Mouse (Mus musculus): ENCODE measurements around the gene Sytl3. TPM values are rescaled to one million over a fixed set of nuclear protein-coding genes. Genes with fewer than 3 reads are reported as not detected.
"Not testable (repeated sequence)": the region's sequence is repeated elsewhere in the genome, so short reads cannot be mapped to it uniquely, and the experiment has no call there.

The Sytl3 gene
- total RNA-seq, 2 experiments from 2014 or later = 0.62 to 1.2 TPM

DNA sequence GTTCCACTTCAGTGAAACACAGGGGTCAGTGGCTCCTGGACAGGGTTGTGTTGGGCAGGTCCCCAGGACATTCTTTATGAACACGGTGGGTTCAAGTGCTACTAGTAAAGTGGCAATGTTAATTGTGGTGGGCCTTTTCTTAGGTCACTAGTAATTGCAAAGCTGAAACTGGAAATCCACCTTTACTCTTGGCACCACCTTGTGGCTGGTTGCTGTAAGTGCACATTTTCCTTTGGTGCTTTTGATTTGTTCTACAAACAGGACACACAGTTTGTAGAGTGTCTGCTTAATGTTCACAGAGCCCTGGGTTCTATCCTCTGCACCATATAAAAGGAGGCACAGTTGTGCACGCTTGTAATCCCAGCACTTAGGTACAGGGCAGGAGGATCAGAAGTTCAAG, 32.7 kb downstream of the Sytl3 start:
- peak; percentile 85 to 97 for DNase-seq

GRCm38 (mm10) chr17:6695712-6696111, 36.8 kb downstream of the Sytl3 start:
- not testable (repeated sequence) for DNase-seq

- DNase-seq = not testable (repeated sequence)
These were observed 37.6 kb downstream of the Sytl3 start for GRCm38 (mm10) chr17:6696521-6696920.

- peak; percentile 56 to 69 for DNase-seq
These were observed 38.4 kb downstream of the Sytl3 start for GRCm38 (mm10) chr17:6697224-6697775.

DNA sequence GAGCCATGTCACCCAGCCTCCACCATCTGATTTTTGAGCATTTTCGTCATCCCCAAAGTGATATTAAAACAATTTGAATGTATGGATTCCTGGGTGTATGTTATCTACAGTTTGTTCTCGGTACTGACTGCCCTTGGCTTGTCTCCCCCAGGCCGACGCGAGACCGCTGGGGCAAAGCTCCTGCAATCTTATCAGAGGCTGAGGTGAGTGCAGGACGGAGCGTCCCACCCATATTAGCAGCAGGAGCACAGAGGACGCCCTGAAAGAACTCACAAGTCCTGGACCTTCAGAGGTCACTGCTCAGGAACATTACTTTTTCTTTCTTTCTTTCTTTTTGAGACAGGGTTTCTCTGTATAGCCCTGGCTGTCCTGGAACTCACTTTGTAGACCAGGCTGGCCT, 40.6 kb downstream of the Sytl3 start:
- DNase-seq = not testable (repeated sequence)

- not testable (repeated sequence) for DNase-seq
These were observed 41.2 kb downstream of the Sytl3 start for GRCm38 (mm10) chr17:6700077-6700476.

- not testable (repeated sequence) for DNase-seq
These were observed 43.8 kb downstream of the Sytl3 start for GRCm38 (mm10) chr17:6702625-6703221.

GRCm38 (mm10) chr17:6703381-6704270, 44.7 kb downstream of the Sytl3 start:
- DNase-seq = not testable (repeated sequence)

- DNase-seq = not testable (repeated sequence)
These were observed 47.6 kb downstream of the Sytl3 start for GRCm38 (mm10) chr17:6706448-6706847.

DNA sequence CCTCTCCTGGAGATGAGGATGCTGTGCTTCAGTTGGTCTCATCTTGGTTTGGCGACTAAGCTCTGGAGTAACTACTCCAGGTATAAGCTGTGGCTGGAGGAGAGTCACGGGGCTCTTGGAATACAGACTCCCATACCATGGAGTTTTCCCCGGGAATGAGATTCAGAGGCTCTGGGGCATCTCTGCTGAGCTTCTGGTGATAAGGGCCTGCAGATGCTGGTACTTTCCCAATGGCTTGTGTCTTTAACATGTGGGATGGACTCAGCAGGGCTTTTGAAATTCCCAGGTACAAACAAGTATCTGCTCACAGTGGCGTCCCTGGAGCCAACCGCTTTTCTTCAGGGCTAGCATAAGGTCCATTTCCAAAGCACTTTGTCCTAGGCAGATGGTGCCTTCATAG, 48.5 kb downstream of the Sytl3 start:
- not testable (repeated sequence) for DNase-seq

- not testable (repeated sequence) for DNase-seq
These were observed 49.3 kb downstream of the Sytl3 start for GRCm38 (mm10) chr17:6708194-6708593.

DNA sequence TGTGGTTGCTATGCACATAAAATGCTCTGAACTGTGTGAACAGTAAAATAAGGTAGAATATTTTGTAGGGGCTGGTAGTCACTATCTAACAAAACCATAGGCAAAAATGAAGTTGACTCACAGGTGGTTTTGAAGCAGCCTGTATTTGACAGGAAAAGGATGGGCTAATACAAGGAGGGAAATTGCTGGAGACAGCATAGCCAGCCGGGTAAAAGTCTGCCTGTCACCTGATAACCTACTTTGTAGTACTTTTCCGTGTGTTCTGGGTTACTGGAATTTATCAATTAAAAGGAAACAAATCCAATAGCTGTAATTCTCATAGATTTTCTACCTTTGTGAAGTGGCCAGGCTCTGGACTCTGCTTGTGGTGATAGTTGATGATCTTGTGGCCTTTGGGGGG, 54.6 kb downstream of the Sytl3 start:
- DNase-seq = not testable (repeated sequence)

GRCm38 (mm10) chr17:6713944-6714343, 55.1 kb downstream of the Sytl3 start:
- not testable (repeated sequence) for DNase-seq

DNA sequence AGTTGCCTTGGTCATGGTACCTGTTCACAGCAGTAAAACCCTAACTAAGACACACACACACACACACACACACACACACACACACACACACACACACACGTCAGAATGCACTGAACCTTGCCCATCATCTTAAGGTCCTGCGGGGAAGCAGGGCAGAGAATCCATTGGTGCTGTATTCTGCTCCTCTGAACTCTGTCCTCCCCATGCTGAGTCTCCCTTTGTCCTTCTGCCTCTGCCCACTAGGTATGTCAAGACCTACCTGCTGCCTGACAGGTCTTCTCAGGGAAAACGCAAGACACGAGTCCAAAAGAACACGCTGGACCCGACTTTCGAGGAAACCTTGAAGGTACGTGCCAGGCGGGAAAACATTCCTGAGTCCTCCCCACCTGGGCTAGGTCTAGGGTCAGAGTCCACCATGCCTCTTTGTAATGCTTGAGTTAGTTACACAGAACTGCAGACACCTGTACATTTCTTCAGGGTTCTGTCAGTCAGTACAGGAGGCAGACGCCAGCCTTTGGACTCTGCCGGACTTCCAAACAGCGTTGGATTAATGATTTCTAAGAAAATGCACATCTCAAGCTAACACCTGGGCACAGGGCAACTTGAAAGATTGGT, 69.2 kb downstream of the Sytl3 start:
- no peak for DNase-seq

DNA sequence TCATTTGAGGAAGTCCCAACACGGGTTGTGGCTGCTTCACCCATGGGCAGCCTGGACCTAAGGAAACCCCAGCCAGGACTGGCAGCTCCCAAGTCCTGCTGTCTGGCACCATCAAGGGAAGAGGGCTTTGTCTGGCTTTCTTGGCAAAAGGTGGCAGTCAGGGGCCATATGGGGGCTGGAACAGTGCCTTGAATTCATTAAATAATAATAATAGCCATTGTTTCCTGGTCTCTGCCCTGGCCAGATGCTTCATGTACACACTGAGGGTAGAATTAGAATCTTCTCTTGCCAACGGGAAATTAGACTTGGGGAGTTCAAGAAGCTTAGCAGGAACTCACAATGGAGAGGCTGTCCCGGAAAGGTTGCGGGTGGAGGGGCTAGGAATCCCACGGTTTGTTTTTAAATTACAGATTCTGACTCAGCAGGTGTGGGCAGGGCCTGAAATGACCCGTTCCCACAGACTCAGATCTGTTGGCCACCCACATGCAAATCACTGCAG, 70.4 kb downstream of the Sytl3 start:
- DNase-seq = no peak

DNA sequence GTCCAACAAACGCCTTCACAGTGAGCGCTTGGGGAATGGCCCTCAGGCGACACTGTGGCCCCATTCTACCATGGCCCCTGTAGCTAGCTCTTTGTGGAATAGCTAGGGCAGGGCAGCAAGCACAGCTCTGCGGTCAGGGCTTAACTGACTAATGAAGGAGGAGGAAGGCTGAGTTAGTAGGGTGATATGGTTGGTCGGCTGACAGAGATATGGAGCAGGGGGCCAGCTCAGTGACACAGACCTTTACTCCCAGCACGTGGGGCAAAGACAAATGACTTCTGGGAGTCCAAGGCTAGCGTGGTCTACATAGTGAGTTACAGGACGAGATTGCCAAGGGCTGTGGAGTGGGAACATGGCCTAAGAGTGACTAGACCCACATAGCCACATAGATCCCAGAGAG, 72.2 kb downstream of the Sytl3 start:
- DNase-seq = no peak

DNA sequence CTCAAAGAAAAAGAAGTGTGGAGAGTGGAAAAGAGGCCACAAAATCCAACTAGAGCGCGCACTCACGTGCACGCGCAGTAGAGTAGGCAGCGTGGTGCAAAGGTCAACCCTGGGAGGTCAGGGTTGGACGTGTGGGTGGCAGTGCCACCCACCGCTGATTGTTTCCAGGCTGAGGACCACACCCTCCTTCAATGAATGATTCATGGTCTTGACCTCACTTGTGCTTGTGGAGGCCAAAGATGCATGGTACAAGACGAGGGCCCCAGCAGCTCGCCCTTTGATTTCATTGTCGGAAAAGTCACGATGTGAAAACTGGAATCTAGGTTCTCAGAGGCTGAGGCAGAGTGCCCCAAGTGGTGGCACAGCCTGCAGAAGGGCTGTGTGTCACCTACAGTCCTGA, 72.7 kb downstream of the Sytl3 start:
- DNase-seq = no peak

- no peak for DNase-seq
These were observed 73.8 kb downstream of the Sytl3 start for GRCm38 (mm10) chr17:6732665-6733064.

DNA sequence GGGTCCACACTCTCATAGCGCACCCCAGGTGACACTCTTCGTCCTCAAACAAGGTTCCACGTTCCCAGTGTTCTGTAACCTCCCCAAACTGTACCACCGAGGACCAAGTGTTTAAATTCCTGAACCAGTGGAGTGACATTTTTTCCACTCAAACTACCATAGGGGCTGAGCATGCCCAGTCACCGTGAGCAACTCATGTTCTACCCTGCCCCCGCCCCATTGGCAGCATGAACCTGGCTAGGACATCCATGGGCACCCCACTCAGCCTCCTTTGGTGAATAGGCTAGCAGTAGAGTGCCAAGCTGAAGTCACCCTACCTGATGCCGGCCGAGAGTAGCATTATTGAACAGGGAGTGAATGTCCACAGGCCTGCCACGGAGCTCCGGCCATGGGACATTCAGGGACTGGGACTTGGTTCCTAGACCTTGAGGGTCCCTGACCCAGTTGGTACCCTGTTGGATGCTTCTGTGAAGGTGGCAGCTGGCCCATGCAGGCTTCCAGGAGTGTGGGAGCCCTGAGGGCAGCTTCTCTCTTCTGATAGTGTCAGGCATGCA, 74.5 kb downstream of the Sytl3 start:
- no peak for DNase-seq

- no peak for DNase-seq
These were observed 76.0 kb downstream of the Sytl3 start for GRCm38 (mm10) chr17:6734746-6735441.
